Mouse (Mus musculus) kidney, adult 2 months (tissue): ENCODE measurements around the gene Map2k6.

Experiments used
- CTCF ChIP-seq: fragments of 200-500 bp; conservative IDR thresholded peaks from 2 replicates; pipeline ENCODE4 v1.5.1; 2011; ENCODE audit warnings: low read depth, mild to moderate bottlenecking, control low read depth, low read length, moderate library complexity, mixed read lengths; ENCODE audit not compliant: insufficient read depth, insufficient read length
- POLR2A ChIP-seq: fragments of 200-500 bp; IDR thresholded peaks from one replicate; pipeline ENCODE4 v1.6.1; 2011; ENCODE audit warnings: low read depth, low read length, control low read depth

- TF ChIP-seq CTCF (no peak), POLR2A (no peak)
These were observed 72.4 kb downstream of the Map2k6 start for GRCm38 (mm10) chr11:110471362-110471761.
